Mouse (Mus musculus): Measurements from ENCODE around the gene Aasdhppt.

Gene Aasdhppt

DNA sequence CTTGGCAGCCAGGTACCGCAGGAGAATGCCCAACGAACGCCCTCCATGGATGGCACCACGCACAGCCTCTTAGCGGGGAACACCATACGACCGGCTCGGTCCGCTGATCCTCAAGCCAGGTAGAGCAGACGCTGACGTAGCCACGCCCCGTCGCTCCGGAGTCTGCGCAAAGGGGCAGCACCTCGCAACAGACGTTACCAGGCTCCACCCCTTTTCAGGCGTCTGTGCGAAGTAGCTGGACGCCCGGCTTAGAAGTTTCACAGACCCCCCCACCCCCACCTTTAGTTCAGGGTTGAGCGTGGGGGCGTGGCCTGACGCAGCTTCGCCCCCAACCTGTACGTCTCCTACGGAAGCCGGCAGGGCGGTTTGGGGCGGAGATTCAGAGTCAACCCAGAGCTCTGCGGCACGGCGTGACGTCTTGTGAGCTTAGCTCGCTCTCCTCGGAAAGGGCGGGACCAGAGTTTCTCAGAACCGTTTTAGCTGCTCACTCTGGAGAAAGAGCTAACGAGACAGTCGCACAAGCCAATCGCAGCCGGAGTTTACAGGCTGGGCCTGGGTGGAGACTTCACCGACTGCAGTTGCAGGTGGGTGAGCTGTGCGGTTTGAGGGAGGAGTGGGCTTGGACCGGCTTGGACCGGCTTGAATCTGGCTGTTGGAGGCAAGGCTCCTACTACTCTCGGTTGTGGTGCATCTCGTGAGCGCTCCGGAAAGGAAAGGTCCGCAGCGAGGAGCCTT, at the start of gene Aasdhppt, which contains the start of gene Kbtbd3:
Gene Aasdhppt (minus strand): TSS at position 121 of the 735 bp plus-strand sequence.
Gene Kbtbd3 (plus strand): TSS at position 483 of the 735 bp plus-strand sequence.
- peak; percentile 98 for DNase-seq

DNA sequence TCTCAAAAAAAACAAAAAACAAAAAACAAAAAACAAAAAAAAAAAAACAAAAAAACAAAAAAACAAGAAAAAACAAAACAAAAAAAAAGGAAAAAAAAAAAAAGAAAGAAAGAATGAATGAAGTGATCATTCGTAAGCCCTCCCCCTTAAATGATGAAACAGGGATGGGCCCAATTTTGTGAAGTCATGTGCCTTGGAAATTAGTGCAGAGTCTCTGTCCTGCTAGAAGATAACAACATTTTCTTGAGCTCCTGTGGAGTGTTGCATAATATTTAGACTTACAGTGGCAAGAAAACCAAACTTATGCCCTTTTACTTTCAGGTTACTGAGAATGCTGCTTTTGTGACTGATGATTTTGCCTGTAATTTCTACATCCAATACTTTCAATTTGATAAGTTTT, 43.9 kb upstream of the Aasdhppt start:
- no peak for DNase-seq

DNA sequence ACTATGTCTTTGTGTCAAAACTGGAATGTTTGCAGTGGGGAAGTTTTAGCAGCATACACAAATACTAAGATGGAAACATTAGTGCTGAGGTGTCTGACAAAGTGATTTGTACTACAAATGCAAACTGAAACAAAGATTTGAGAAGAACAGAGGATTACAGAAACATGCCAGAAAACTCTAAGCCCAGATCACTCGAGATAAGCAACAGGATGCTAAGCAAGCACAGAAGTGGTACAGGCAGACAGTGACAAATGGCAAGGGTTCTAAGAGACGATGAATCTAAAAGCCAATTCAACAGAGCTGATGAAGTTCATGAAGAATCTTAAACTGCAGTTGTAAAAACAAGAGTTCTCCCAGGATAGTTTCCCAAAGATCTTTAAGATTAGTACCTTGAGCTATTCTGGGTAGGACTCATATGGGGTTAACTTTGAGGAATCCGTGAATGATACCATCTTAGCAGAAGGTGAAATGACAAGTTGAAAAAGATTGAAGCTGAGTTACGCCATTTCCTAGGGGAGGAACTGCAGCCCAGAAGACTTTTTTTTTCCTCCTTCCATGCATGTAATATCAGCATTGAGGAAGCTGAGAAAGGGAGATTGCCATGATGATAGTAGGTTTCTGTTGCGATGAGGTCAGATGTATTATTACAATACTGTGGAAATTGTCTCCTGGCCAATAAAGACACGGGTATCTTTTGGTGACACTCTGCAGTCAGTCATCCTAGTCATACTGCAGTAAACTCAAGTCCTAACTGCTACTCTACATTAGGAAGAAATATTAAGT, 9.9 kb upstream of the Aasdhppt start:
- DNase-seq = no peak

DNA sequence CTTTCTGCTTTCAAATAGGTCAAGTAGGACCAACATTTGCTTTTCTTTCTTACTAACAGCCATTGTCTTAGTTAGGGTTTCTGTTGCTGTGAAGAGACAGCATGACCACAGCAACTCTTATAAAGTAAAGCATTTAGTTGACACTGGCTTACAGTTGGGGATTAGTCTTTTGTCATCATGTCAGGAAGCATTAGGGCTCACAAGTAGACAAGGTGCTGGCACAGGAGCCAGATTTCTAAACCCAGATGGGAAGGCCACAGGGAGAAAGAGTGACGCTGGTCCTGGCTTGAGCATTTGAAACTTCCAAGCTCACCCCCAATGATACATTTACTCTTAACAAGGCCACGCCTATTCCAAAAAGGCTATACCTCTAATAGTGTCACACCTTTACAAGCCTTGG, 6.5 kb upstream of the Aasdhppt start:
- no peak for DNase-seq

DNA sequence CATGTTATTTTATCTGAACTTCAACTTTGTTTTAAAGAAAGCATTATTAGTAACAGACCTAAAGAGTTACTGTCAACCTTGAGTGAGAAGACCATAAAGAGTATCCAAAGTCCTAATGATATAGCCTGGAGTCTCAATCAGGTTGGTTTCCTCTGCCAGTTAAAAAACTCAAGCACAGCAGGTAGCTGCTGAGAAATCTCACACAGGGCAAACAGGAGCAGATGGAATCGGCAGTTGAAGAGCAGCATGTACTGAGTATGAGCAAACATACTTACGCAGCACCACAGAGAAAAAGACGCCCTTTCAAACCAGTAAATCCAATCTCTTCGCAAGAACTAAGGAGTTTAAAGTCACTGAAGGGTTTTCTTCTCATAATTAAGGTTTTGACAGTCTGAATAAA, 4.7 kb upstream of the Aasdhppt start:
- DNase-seq = no peak

DNA sequence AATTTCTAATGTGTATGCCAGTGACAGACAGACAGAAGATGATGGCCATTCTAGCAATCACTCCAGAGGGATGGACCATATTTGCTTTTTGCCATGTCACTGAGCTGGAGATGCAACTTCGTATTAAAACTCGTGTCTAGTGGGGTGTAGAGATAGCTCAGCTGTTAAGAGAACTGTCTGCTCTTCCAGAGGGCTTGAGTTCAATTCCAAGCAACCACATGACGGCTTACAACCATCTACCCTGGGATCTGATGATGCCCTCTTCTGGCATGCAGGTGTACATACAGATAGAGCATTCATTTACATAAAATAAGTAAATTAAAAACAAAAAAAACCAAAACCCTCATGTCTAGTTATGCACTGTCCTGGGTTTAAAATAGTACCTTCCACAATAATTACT, 1.9 kb upstream of the Aasdhppt start:
- DNase-seq = peak; percentile 11

DNA sequence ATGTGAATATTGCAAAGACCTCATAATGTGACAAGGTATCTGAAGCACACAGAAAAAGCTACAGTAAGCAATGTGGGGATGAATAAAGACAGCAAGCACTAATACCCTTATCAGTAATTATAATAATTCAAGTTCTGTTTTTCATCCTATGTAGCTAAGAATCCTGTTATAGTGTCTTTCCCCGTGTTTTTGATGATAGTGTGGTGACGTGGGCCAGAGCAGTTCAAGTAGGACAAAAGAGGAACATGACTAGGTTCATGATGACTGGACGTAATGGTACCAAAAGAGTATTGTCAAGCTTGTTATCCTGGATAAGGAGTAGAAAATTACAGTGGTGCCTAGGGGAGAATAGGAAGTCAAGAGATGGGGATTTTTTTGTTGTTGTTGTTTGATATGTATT, 1.4 kb upstream of the Aasdhppt start:
- DNase-seq = no peak

DNA sequence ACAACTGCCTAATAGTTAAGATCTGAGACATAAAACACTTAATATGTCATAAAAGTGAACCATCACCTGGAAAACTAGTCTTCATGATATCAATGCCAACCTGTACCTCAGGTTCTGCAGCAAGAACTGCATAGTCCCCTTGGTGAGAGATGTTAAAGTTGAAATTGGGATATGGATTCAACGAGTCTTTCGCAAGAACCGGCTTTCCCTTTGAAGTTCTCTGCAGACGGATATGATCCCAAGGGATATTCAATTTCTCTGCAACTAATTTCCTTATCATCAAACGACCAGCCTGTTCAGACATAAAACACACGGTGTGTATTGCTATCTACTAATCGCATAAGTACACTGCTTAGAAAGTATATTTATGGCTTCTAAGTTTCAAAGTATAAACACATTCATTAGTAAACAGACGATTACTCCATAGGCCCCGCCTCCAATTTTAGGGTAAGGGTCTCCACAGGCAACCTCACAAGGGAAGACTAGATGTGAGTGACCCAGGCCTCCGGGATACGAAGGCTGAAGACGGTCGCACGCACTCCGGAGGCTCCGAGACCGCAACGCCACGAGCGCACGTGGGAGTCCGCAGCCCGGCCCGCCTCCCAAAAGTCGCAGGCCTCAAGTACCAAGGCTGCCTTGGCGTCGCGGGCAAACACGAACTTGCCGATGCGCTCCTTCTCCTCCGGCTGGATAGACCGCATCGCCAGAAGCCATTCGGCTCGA, 482 bp downstream of the Aasdhppt start:
- no peak for DNase-seq

DNA sequence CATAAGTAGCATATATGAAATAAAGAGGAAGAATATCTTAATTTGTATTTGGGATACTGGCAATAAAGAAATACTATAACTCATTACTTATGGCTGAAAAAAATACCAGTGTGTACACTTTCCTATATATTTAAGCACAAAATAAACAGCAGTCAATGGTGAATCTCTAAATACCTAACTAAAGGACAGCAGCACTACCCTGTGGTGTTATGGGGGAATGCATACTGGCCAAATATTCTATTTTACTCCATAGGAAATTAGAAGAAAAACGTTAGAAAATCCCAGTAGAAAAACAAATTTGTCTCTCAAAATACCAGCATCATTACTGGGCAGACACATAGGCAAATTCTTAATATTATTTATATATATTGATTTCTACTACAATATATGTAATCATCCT, 4.4 kb downstream of the Aasdhppt start:
- no peak for DNase-seq

DNA sequence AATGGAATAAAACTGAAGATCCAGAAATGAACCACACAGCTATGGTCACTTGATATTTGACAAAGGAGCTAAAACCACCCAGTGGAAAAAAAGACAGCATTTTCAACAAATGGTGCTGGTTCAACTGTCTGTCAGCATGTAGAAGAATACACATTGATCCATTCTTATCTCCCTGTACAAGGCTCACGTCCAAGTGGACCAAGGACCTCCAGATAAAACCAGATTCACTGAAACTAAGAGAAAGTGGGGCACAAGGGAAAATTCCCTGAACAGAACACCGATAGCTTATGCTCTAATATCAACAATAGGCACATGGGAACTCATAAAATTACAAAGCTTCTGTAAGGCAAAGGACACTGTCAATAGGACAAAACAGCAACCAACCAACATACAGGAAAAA, 8.8 kb downstream of the Aasdhppt start:
- DNase-seq = no peak

DNA sequence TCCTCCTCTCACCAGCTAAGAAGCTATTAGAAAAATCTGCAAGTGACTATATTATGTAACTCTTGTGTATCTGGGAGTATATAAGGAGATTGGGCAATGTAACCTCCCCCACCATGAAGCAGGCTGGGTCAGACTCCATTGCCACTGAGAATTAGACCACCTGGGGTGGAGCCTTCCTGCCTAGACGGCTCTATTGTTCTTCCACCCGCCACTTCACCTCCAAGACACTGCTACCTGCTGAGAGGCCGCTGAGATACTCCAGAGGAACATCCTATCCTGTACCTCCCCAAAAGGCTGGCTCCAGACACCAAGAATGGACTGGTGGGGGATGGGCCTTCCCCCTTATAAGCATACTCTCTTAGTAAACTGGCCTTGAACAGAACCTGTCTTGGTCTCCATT, 25.4 kb downstream of the Aasdhppt start:
- no peak for DNase-seq

DNA sequence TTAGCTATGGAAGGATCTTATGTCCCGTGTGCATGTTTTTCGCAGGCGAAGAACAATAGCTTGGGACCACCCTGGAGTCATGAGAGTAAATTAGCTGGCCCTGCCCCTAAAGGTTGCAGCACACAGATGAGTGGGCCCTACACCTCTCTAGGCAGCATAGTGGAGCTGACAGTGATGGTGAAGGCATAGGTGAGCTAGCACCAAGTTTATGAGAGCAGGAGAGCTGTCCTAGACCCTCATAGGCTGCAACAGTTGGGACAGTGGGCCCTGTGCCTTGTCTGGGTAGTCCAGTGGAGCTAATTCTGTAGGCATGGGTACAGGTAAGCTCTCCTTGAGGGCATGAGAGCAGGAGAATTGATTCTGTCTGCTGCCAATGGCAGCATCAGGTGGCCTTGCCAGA, 42.4 kb downstream of the Aasdhppt start:
- DNase-seq = no peak

DNA sequence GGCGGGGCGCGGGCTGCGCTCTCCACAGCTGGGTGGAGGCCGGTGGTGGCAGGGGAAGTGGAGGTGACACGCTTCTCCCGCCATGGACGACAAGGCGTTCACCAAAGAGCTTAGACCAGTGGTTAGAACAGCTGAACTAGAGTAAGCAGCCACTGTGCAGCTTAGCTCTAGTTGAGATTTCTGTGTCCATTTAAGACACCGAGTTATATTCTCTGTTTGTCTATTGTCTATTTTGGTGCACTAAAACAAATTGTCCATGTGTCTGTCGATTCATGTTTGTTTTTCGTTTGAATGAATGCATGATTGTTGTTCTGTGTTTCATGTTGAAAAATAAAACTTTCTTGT, 48.6 kb downstream of the Aasdhppt start:
- no peak for DNase-seq

DNA sequence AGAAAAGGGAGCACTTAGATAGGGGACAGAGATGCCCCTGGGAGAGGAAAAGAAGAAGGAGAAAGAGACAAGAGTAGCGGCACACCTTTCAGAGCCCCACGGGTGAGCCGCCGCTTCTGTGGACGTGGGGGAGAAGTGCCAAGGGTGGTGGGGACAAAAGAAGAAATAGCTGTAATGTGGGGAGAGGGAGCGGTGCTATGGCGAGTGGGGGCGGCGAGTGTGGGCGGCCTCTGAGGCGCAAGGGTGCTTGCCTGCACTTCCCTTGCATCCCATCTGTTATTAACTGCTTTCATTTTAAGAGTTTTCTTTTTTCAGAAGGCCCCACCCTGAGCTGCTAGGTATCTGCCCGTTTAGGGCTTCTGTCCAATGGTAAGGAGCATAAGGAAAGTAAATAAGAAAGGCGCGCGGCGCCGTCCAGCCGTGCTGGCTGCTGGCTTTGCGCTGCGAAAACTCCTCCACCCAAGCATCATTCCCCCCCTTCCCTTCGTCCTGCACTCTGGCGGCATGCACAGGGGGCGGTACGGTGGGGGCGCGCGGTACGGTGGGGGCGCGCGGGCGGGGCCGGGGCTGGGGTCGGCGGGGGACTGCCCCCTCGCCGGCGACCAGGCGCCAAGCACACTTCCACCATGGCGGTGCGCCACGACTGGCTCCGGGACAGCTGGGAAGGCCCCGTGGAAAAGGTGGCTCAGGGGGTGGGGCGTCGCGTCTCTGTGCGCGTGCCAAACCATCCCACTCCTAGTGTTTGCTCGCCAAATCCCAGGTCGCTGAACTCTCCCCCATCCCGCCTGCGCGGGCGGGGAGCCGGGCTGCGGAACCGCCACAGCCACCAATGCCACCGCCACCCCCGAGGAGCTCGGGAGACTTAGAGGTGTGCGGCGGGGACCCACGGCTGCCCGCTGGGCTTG, 49.2 kb downstream of the Aasdhppt start:
- peak; percentile 21 for DNase-seq

DNA sequence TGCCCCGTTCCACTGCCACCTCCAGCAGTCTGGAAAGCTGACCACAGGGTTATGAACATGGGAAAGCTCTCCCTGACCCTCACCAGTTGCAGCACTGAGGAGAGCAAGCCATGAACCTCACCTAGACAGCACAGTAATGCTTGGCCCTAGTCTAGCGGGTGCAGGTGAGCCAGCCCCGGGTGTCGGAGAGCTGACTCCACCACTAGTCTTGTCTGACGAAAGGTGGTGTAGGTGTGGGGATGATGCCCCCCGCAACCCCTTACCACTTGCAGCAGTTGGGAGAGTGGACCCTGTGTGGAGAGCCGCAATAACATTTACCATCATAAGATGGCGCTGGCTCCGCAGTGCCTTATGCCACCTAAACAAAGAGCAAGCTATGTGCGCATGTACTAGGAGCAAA, 50.2 kb downstream of the Aasdhppt start:
- DNase-seq = no peak

Data from thymus, postnatal 14 days (tissue).